ENCODE assay signal across 23 mouse cellular contexts in the genomic region with DNA sequence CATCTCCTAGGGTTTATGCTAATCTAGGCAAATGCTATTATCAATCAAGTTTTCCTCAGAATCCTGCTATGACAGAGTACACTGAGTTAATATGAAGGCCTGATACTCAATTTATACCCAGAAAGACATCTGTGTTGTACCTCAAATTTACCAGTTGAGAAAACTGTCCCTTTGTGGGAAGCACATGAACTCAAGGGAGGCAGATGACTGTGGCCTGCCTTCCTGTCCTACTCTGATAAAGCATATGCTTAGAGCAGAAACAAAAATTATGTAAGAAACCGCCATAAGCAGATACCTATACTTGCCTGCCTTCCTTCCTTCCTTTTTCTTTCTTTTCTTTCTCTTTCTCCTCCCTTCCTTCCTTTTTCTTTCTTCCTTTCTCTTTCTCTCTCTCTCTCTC.
"Had no signal": no experiment of that assay in that cellular context is flagged by ENCODE, and none has a peak within 500 bp of the region (broad histone marks: within the 10 kb centered on the region; RNA-seq: fewer than 3 reads in every experiment).

No protein-coding gene starts in this region.

- ATAC-seq: hindbrain, postnatal 0 days; intestine, embryonic 16.5 days; liver, embryonic 12.5 days had no signal

- DNase-seq: gastrocnemius, postnatal 14 days; gastrocnemius, postnatal 36 days; heart, adult 18-20 months; heart, postnatal 10 days; heart, postnatal 36 days; kidney, adult 11 months; kidney, adult 2 months; kidney, adult 9 months; kidney, postnatal 14 days; kidney, postnatal 36 days; liver had no signal

- H3K27me3 ChIP-seq: heart, embryonic 12.5 days; hindbrain, embryonic 13.5 days; hindbrain, embryonic 15.5 days; kidney, embryonic 15.5 days; limb, embryonic 12.5 days; liver, embryonic 12.5 days had no signal

- H3K4me1 ChIP-seq: hindbrain, embryonic 13.5 days; hindbrain, embryonic 15.5 days; limb, embryonic 10.5 days; limb, embryonic 12.5 days had no signal

- H3K9me3 ChIP-seq: heart, embryonic 10.5 days; heart, embryonic 12.5 days; hindbrain, embryonic 13.5 days; hindbrain, embryonic 15.5 days; kidney, embryonic 15.5 days; limb, embryonic 10.5 days; limb, embryonic 12.5 days; liver, embryonic 12.5 days had no signal

- H3K4me3 ChIP-seq: heart, embryonic 10.5 days; heart, embryonic 12.5 days; hindbrain, embryonic 13.5 days; hindbrain, embryonic 15.5 days; kidney, embryonic 15.5 days; left cerebral cortex, adult 2 months; limb, embryonic 10.5 days; limb, embryonic 12.5 days; liver, embryonic 12.5 days had no signal

- H3K27ac ChIP-seq: heart, embryonic 10.5 days; hindbrain, embryonic 15.5 days; hindbrain, postnatal 0 days; kidney, embryonic 15.5 days; kidney, postnatal 0 days; left cerebral cortex, adult 2 months; limb, embryonic 10.5 days; limb, embryonic 12.5 days; liver, embryonic 12.5 days had no signal

- H3K9ac ChIP-seq: heart, embryonic 12.5 days; hindbrain, embryonic 13.5 days; hindbrain, embryonic 15.5 days; kidney, embryonic 15.5 days; limb, embryonic 12.5 days; liver, embryonic 12.5 days had no signal

- H3K4me2 ChIP-seq: heart, embryonic 12.5 days; hindbrain, embryonic 13.5 days; hindbrain, embryonic 15.5 days; kidney, embryonic 15.5 days; limb, embryonic 12.5 days; liver, embryonic 12.5 days had no signal
